Mouse (Mus musculus): ENCODE data around the gene Mylk2.

GRCm38 (mm10) chr2:152888774-152889173, 22.4 kb upstream of the Mylk2 start:
- TF ChIP-seq CTCF (IDR thresholded peaks at IDR 0.05; ENCODE audit: control insufficient read depth, insufficient read depth, low read length) (no peak), POLR2A (IDR thresholded peaks at IDR 0.05; ENCODE audit: borderline replicate concordance, control insufficient read depth, low read depth, low read length) (no peak)
